Mouse (Mus musculus) bone marrow macrophage, adult 2 months (primary cell): ENCODE results near the gene Pfpl.

Experiments used
- CTCF ChIP-seq: IDR thresholded peaks from 2 replicates; pipeline ENCODE4 v1.5.1; 2012; ENCODE audit warnings: low read depth, mild to moderate bottlenecking, low read length, moderate library complexity
- POLR2A ChIP-seq: IDR thresholded peaks from 2 replicates; pipeline ENCODE4 v1.6.1; 2012; ENCODE audit warnings: mild to moderate bottlenecking, low read depth, low read length, borderline replicate concordance

- no peak for TF ChIP-seq POLR2A
- TF ChIP-seq CTCF = no peak
Measured at GRCm38 (mm10) chr19:12427605-12428004, at the start of gene Pfpl.
